Mouse (Mus musculus) heart, embryonic 11.5 days (tissue): ENCODE data around the gene Snx8. TPM values are rescaled to one million over a fixed set of nuclear protein-coding genes. Genes with fewer than 3 reads are reported as not detected.
"Not testable (repeated sequence)": the region's sequence is repeated elsewhere in the genome, so short reads cannot be mapped to it uniquely, and the experiment has no call there.

Experiments used
- ATAC-seq: fragments of 200-750 bp; cut with Nextera tagmentation; replicated peaks from 2 replicates; pipeline ENCODE4 v1.8.0; 2017; ENCODE audit warnings: moderate library complexity; ENCODE audit not compliant: insufficient number of reproducible peaks, low FRiP score, low TSS enrichment
- H3K27ac ChIP-seq: fragments of 300-500 bp; sonication (generic); 2 replicates; pipeline ENCODE4 v1.5.1; 2014; ENCODE audit warnings: mild to moderate bottlenecking, low read depth, low read length
- H3K27me3 ChIP-seq: fragments of 300-500 bp; sonication (generic); 2 replicates; pipeline ENCODE4 v1.6.1; 2014; ENCODE audit warnings: mild to moderate bottlenecking, low read length, mixed read lengths; ENCODE audit not compliant: control insufficient read depth, insufficient read depth
- H3K36me3 ChIP-seq: fragments of 300-500 bp; sonication (generic); 2 replicates; pipeline ENCODE4 v1.6.1; 2014; ENCODE audit warnings: mild to moderate bottlenecking, low read length, moderate library complexity, mixed read lengths; ENCODE audit not compliant: control insufficient read depth, insufficient read depth
- H3K4me1 ChIP-seq: fragments of 300-500 bp; sonication (generic); 2 replicates; pipeline ENCODE4 v1.6.1; 2014; ENCODE audit warnings: low read length; ENCODE audit not compliant: control insufficient read depth, insufficient read depth
- H3K4me2 ChIP-seq: fragments of 300-500 bp; sonication (generic); 2 replicates; pipeline ENCODE4 v1.6.1; 2014; ENCODE audit warnings: mild to moderate bottlenecking, moderate library complexity
- H3K4me3 ChIP-seq: fragments of 300-500 bp; sonication (generic); 2 replicates; pipeline ENCODE4 v1.5.1; 2014; ENCODE audit warnings: low read depth, low read length
- H3K9ac ChIP-seq: fragments of 300-500 bp; sonication (generic); 2 replicates; pipeline ENCODE4 v1.6.1; 2014; ENCODE audit warnings: mild to moderate bottlenecking, low read depth, low read length, moderate library complexity
- H3K9me3 ChIP-seq: fragments of 300-500 bp; sonication (generic); replicated peaks from 2 replicates; pipeline ENCODE4 v1.6.1; 2016; ENCODE audit warnings: low read length; ENCODE audit not compliant: control insufficient read depth
- WGBS: fragments of 180-500 bp; shearing (Covaris S2); extraction: QIAGEN DNeasy Blood & Tissue Kit; methylation state at CpG from one replicate; pipeline ENCODE4 v1.1.7; 2014; ENCODE audit not compliant: insufficient replicate concordance; 5-methylcytosine and 5-hydroxymethylcytosine counted together
- polyA plus RNA-seq: library from polyadenylated mRNA; unstranded; fragments of >200 nt; fragmentation: Nextera tagmentation; extraction: Ambion mirVana; gene quantifications from 2 replicates; pipeline ENCODE4 v1.2.1, GENCODE M21; 2014

Snx8 gene
- polyA plus RNA-seq, 1 experiment from 2014 or later, result 8.8 TPM

GRCm38 (mm10) chr5:140368126-140368525 is 20.9 kb downstream of the Snx8 start:
- H3K27me3 ChIP-seq, H3K4me2 ChIP-seq, H3K27ac ChIP-seq, H3K9ac ChIP-seq, ATAC-seq, H3K36me3 ChIP-seq, H3K4me3 ChIP-seq, H3K9me3 ChIP-seq: not testable (repeated sequence)
- peaks cover 11% of the 10 kb centered on the region for H3K4me1 ChIP-seq
- WGBS, result 89% methylated on average over 2 of the region's 2 CpGs

GRCm38 (mm10) chr5:140364415-140364814 is 24.6 kb downstream of the Snx8 start:
- 89% methylated on average over 5 of the region's 5 CpGs for WGBS

GRCm38 (mm10) chr5:140359930-140360674 is 29.0 kb downstream of the Snx8 start:
- no peak overlapping the region for H3K9ac ChIP-seq
- no peak overlapping the region for H3K27ac ChIP-seq
- no peaks in the 10 kb centered on the region for H3K9me3 ChIP-seq
- no peak for ATAC-seq
- H3K36me3 ChIP-seq, result peaks cover 11% of the 10 kb centered on the region
- H3K27me3 ChIP-seq, result no peaks in the 10 kb centered on the region
- no peak overlapping the region for H3K4me2 ChIP-seq
- no peak overlapping the region for H3K4me3 ChIP-seq
- no peaks in the 10 kb centered on the region for H3K4me1 ChIP-seq
- 82% methylated on average over 14 of the region's 14 CpGs for WGBS

More at GRCm38 (mm10) chr5:140364415-140364814, 24.6 kb downstream of the Snx8 start:
- no peaks in the 10 kb centered on the region for H3K36me3 ChIP-seq
- H3K4me1 ChIP-seq, result 0 out of 2 replicates have a peak, but pooled peaks cover under 1% of the 10 kb centered on the region
- no peaks in the 10 kb centered on the region for H3K9me3 ChIP-seq
- no peaks in the 10 kb centered on the region for H3K27me3 ChIP-seq
- H3K4me2 ChIP-seq, result no peak overlapping the region
- no peak overlapping the region for H3K27ac ChIP-seq
- no peak for ATAC-seq
- H3K9ac ChIP-seq, result no peak overlapping the region
- no peak overlapping the region for H3K4me3 ChIP-seq

GRCm38 (mm10) chr5:140357466-140357865 is 31.6 kb downstream of the Snx8 start:
- 83% methylated on average over 3 of the region's 3 CpGs for WGBS
- Histone ChIP-seq H3K27me3 (no peaks in the 10 kb centered on the region), H3K9ac (no peak overlapping the region), H3K36me3 (peaks cover 30% of the 10 kb centered on the region), H3K4me1 (no peaks in the 10 kb centered on the region), H3K27ac (no peak overlapping the region), H3K4me3 (no peak overlapping the region), H3K9me3 (0 out of 2 replicates have a peak, but pooled peaks cover 2% of the 10 kb centered on the region), H3K4me2 (no peak overlapping the region)
- ATAC-seq, result no peak

- Histone ChIP-seq H3K27ac (no peak overlapping the region), H3K4me2 (no peak overlapping the region), H3K9me3 (0 out of 2 replicates have a peak, but pooled peaks cover 2% of the 10 kb centered on the region), H3K4me3 (no peak overlapping the region), H3K4me1 (no peaks in the 10 kb centered on the region), H3K36me3 (peaks cover 41% of the 10 kb centered on the region), H3K27me3 (no peaks in the 10 kb centered on the region), H3K9ac (no peak overlapping the region)
- no peak for ATAC-seq
- 88% methylated on average over 11 of the region's 11 CpGs for WGBS
Observed at GRCm38 (mm10) chr5:140355934-140356333, 33.1 kb downstream of the Snx8 start.

GRCm38 (mm10) chr5:140352352-140352751 is 36.7 kb downstream of the Snx8 start:
- Histone ChIP-seq H3K4me3 (no peak overlapping the region), H3K27ac (no peak overlapping the region), H3K27me3 (no peaks in the 10 kb centered on the region), H3K4me2 (no peak overlapping the region), H3K9ac (no peak overlapping the region), H3K36me3 (peaks cover 31% of the 10 kb centered on the region), H3K4me1 (no peaks in the 10 kb centered on the region), H3K9me3 (0 out of 2 replicates have a peak, but pooled peaks cover 2% of the 10 kb centered on the region)
- 95% methylated on average over 6 of the region's 6 CpGs for WGBS
- no peak for ATAC-seq

GRCm38 (mm10) chr5:140350731-140351497 is 38.1 kb downstream of the Snx8 start:
- Histone ChIP-seq H3K9ac (no peak overlapping the region), H3K27ac (no peak overlapping the region), H3K9me3 (0 out of 2 replicates have a peak, but pooled peaks cover 2% of the 10 kb centered on the region), H3K27me3 (no peaks in the 10 kb centered on the region), H3K36me3 (peaks cover 30% of the 10 kb centered on the region), H3K4me3 (no peak overlapping the region), H3K4me2 (no peak overlapping the region), H3K4me1 (no peaks in the 10 kb centered on the region)
- WGBS, result 93% methylated on average over 8 of the region's 8 CpGs
- no peak for ATAC-seq

GRCm38 (mm10) chr5:140349882-140350281 is 39.2 kb downstream of the Snx8 start:
- Histone ChIP-seq H3K9me3 (0 out of 2 replicates have a peak, but pooled peaks cover 2% of the 10 kb centered on the region), H3K9ac (no peak overlapping the region), H3K4me2 (no peak overlapping the region), H3K4me3 (no peak overlapping the region), H3K4me1 (no peaks in the 10 kb centered on the region), H3K36me3 (peaks cover 30% of the 10 kb centered on the region), H3K27me3 (no peaks in the 10 kb centered on the region), H3K27ac (no peak overlapping the region)
- no peak for ATAC-seq
- 94% methylated on average over 9 of the region's 9 CpGs for WGBS
